In the genomic region with DNA sequence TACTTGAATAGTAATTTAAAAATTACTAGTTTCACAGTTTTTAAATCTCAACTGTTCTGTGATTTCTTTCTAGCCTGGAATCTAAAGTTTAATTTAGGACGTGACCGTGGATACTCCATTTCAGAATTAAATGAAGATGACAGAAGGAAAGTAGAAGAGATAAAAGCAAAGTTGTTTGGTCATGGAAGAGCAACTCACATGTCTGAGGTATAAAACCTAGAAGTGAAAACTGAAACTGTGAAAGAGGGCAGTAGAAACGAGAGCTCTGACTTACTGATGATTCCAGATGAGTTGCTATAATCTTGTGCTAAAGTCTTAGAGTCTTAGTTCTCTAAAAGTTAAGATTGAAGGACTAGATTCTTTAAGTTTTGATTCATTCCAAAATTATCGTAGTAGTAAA, we compare ENCODE assay signal across 35 mouse cellular contexts.
"Had no signal": no experiment of that assay in that cellular context is flagged by ENCODE, and none has a peak within 500 bp of the region (broad histone marks: within the 10 kb centered on the region; RNA-seq: fewer than 3 reads in every experiment).

No protein-coding gene starts in this region.

- H3K27ac ChIP-seq: heart, embryonic 10.5 days; heart, embryonic 13.5 days; heart, embryonic 15.5 days; hindbrain, embryonic 10.5 days; hindbrain, embryonic 12.5 days; hindbrain, embryonic 13.5 days; hindbrain, embryonic 14.5 days; hindbrain, embryonic 15.5 days; hindbrain, postnatal 0 days; intestine, embryonic 15.5 days; kidney, embryonic 15.5 days; kidney, postnatal 0 days; layer of hippocampus, adult 2 months had no signal

- ATAC-seq: hindbrain, embryonic 16.5 days; hindbrain, postnatal 0 days; inflammation-experienced regulatory T-cells, adult 6 months; intestine, embryonic 15.5 days; intestine, embryonic 16.5 days; intestine, postnatal 0 days had no signal

- H3K9ac ChIP-seq: heart, embryonic 12.5 days; heart, embryonic 13.5 days; heart, embryonic 15.5 days; hindbrain, embryonic 12.5 days; hindbrain, embryonic 13.5 days; hindbrain, embryonic 14.5 days; hindbrain, embryonic 15.5 days; intestine, embryonic 15.5 days; kidney, embryonic 15.5 days had no signal

- H3K4me2 ChIP-seq: heart, embryonic 11.5 days; heart, embryonic 12.5 days; heart, embryonic 13.5 days; heart, embryonic 15.5 days; hindbrain, embryonic 12.5 days; hindbrain, embryonic 13.5 days; hindbrain, embryonic 14.5 days; hindbrain, embryonic 15.5 days; intestine, embryonic 15.5 days; kidney, embryonic 15.5 days had no signal

- H3K9me3 ChIP-seq: heart, embryonic 10.5 days; heart, embryonic 12.5 days; heart, embryonic 13.5 days; heart, embryonic 15.5 days; hindbrain, embryonic 10.5 days; hindbrain, embryonic 12.5 days; hindbrain, embryonic 13.5 days; hindbrain, embryonic 15.5 days; intestine, embryonic 15.5 days; kidney, embryonic 15.5 days had no signal

- H3K4me3 ChIP-seq: heart, embryonic 10.5 days; heart, embryonic 12.5 days; heart, embryonic 13.5 days; heart, embryonic 15.5 days; hindbrain, embryonic 10.5 days; hindbrain, embryonic 12.5 days; hindbrain, embryonic 13.5 days; hindbrain, embryonic 15.5 days; intestine, embryonic 15.5 days; kidney, embryonic 15.5 days; layer of hippocampus, adult 2 months had no signal

- DNase-seq: heart, postnatal 10 days; heart, postnatal 14 days; heart, postnatal 36 days; heart, postnatal 4 days; kidney, adult 11 months; kidney, adult 18-20 months; kidney, adult 2 months; kidney, adult 8-10 months; kidney, adult 9 months; kidney, postnatal 10 days; kidney, postnatal 14 days; kidney, postnatal 25 days; kidney, postnatal 36 days; kidney, postnatal 4 days; layer of hippocampus, adult 9-11 months; layer of hippocampus, postnatal 36 days had no signal

- H3K27me3 ChIP-seq: heart, embryonic 12.5 days; heart, embryonic 13.5 days; heart, embryonic 15.5 days; hindbrain, embryonic 12.5 days; hindbrain, embryonic 13.5 days; hindbrain, embryonic 15.5 days; intestine, embryonic 15.5 days; kidney, embryonic 15.5 days had no signal

- H3K4me1 ChIP-seq: heart, embryonic 10.5 days; heart, embryonic 12.5 days; heart, embryonic 13.5 days; heart, embryonic 15.5 days; hindbrain, embryonic 10.5 days; hindbrain, embryonic 12.5 days; hindbrain, embryonic 13.5 days; hindbrain, embryonic 15.5 days; intestine, embryonic 15.5 days; kidney, embryonic 15.5 days had no signal
